Mouse (Mus musculus) regulatory T cell (primary cell): ENCODE results near the gene Zswim3.

Experiments
- in situ Hi-C: fragments of 300-600 bp; cut with MboI, MseI; formaldehyde crosslinking; loops from one replicate; pipeline ENCODE4 v1.15.1; 2025; ENCODE audit warnings: high pct_unique_total_duplicates

Gene Zswim3

DNA sequence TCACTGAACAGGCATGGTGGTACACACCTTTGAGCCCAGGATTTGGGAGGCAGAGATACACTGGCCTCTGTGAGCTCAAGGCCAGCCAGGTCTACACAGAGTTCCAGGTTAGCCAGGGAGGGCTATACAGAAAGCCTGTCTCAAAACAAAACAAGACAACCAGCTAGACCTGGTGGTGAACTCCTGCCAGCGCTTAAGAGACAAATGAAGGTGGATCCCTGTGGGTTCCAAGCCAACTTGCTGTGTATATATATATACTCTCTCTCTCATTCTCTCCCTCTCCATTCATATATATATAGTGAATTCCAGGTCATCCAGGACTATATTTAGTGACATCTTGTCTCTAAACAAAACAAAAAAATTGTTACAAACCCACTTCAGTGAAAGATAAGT, 981 bp upstream of the Zswim3 start:
- in situ Hi-C loops, result no loop called here

DNA sequence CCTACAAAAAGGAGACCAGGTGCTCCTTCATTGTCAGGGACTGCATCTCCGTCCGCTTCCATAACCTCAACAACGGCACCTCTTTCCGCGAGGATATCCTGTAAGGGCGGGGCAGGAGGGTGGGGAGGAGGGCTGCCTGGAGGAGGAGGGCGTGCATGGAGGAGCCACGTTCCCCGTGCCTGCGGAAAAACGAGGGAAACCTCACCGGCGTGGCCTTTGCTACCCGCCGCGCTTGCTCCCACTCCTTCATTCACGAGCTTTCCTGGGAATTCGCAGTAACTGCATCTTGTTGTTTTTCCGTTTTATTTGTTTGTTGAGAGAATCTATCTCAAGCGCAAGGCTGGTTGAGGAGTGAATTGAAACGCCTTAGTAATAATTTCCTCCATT, 427 bp downstream of the Zswim3 start:
- in situ Hi-C loops, result no loop called here

DNA sequence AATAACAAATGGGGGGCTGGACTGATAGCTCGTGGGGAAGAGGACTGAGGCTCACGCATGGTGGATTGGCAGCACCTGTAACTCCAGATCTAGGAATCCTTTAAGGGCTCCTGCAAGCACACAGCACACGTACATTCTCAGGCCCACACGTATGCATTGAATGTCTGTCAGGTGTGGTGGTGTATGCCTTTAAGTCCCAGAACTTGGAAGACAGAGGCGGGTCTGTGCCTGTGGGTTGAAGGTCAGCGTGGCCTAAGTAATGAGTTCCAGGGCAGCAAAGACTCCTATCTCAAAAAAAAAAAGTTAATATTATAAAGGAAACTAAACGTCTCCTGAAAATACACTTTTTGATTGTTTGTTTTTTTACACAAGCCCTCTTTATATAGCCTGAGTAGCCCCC, 1.7 kb downstream of the Zswim3 start:
- in situ Hi-C loops, result no loop called here

DNA sequence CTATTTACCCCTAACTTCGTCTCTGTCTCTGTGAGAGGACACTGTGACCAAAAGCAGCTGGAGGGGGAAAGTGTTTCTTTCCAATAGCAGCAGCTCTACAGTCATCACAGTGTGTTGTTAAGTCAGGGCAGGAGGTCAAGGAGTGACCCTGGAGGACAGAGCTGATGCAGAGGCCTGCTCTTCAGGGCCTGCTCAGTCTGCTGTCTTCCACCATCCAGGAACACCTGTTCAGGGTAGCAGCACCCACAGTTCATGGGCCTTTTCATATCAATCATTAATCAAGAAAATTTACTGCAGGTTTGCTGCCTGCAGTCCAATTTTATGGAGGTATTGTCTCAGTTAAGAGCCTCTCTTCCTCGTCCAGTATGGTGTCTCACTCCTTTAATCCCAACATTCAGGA, 8.7 kb downstream of the Zswim3 start:
- in situ Hi-C loops, result no loop called here

DNA sequence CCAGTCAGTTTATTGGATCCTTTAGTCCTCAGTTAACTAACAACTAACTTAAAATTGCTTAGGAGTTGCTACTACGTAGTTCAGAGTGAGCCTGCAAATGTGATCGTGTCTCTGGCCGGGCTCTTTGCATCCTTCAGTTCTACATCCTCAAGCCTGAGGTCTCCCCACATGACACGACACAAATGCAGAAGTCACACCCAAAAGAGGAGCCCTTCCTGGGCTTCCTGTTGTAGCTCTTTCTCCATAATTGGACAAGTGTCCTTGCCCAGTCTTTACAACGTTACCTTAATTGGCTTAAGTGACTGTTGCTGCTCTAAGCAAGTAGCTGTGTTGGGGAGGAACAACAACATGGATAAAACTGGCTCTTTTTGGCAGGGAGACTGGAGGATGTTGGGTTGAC, 10.4 kb downstream of the Zswim3 start:
- in situ Hi-C loops, result no loop called here

DNA sequence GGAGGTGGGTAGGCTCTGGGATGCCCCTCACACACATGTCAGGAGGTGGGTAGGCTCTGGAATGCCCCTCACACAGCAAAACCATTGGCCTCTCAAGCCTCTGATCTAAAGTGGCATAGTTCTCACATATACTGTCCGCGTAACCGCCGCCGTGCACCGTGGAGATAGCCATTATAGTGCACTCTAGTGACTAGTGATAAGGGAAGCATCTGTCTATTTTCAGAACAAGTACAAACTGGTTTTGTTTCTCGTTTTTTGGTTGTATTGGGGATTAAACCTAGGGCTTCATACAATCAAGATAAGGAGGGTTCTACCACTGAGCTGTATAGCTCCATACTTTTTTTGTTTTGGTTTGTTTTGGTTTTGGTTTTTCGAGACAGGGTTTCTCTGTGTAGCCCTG, 10.9 kb downstream of the Zswim3 start:
- in situ Hi-C loops, result no loop called here

DNA sequence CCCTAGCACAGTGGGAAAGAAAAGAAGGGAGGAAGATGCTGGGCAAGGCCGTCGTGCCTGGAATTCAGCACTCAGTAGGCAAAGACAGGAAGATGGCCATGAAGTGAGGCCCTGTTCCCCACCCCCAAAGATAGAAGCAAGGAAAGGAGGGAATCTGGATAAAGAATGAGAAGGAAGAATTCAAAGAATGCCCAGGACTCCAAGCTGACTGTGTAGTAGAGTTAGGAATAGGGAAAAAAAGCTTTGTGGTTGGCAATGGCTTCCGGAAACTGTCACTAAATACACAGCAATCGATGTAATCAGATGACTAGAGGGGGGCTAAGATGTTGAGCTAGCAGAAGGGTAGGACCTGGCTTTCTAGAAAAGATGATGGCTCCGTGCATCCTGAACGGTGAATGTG, 12.3 kb downstream of the Zswim3 start:
- in situ Hi-C loops, result no loop called here

DNA sequence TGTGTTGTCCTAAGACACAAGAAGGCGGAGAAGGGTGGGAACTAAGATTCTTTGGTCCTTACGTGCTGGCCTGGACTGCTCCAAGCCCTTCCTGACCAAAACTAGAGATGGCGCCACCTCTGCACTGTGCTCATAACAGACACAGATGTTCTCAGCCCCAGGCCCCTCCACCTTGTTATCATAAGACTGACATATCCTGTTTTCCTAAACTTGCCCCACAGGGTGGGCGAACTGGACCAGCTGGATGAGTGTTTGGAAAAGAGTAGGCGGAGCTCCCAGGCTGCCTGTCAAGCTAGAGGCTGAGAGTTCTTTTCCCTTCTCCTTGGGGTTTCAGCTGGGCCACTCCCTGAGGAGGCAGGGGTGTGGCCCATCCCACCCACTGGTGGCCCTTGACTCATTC, 12.8 kb downstream of the Zswim3 start:
- in situ Hi-C loops, result no loop called here

DNA sequence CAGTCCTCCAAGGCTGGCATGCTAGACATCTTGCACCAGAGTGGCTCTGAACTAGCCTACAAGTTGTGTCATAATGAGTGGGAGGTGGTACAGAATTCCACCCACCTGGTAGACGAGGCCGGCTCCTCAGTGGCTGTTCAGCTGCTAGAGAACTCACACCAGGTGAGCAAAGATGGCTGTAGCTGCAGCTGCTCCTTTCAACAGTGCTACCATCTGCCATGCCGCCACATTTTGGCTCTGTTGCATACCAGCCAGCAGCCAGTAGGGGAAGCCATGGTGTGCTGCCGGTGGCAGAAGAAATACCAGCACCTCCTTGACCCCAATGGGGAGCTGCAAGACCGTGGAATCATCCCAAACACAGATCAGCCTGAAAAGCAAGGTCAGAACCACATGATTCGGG, 16.2 kb downstream of the Zswim3 start:
- in situ Hi-C loops, result no loop called here

DNA sequence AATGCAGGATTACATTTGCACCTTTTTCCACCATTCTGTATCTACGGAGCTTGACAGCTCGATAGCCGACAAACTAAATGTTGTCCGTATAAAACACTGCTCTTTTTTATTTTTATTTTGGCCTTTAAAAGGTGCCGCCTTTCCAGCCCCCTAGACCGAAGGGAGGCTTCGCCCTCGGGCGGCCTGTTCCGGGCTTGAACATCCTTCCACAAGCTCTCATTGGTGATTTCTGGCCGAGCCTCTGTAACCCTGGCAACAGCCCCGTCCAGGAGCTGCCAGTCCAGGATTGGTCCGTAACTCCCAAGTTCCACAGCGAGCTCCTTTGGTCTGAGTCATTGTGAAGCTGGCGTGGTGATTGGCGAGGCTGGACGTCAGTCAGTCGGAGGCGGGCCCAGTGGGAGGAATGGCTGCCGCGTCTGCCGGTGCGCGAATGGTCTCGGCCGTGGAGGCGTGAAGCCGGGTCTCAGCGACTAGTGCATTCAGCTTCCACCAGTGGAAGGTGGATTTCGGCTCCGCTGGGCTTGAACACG, 17.8 kb downstream of the Zswim3 start, which contains the start of gene Zswim1:
Zswim1 (plus strand) TSS at position 51 of the 530 bp plus-strand sequence.
- in situ Hi-C loops, result no loop called here

DNA sequence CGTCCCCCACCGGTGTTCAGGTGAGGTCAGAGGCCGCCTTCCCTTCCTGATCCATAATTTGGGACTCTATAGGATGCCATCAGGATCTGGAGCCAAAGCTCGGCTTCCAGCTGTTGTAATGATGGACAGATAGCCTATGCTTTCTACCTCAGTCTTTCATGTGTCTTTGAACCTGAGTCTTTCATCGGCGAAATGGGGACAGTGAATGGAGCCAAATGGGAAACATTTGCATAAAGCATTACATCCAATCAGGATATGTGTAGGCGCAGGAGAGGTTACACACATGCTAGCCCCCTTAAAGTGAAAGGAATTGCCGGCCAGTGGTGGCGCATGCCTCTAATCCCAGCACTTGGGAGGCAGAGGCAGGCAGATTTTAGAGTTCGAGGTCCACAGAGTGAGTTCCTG, 18.3 kb downstream of the Zswim3 start:
- in situ Hi-C loops, result no loop called here

DNA sequence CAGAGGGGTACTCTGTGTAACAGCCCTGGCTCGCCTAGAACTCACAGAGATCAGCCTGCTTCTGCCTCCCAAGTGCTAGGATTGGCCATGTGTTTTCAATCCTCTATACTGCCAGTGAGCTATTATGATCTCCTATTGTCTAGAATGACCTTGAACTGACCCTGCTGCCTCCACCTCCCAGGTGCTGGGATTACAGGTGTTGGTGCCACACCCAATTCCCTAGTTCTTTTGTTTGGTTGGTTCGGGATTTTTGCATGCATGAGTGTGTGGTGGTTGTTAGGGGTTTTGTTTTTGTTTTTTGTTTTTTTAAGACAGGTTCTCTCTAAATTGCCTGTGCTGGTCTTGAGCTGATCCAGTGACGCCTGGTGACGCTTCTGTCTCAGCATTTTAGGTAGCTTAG, 19.1 kb downstream of the Zswim3 start:
- in situ Hi-C loops, result no loop called here

DNA sequence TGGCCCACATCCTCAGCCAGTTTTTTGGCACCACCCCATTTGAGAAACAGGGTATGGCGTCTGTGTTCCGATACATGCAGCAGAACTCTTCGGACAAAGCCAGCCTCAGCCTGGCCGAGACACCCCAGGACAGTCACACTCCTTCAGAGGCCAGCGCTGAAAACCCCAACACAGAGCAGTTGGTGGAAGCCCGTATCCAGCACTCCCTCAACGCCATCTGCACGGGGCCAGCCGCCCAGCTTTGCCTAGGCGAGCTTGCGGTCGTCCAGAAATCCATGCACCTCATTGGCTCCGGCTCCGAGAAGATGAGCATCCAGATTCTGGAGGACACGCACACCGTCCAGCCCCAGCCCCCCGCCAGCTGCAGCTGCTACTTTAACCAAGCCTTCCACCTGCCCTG, 20.6 kb downstream of the Zswim3 start:
- in situ Hi-C loops, result no loop called here

DNA sequence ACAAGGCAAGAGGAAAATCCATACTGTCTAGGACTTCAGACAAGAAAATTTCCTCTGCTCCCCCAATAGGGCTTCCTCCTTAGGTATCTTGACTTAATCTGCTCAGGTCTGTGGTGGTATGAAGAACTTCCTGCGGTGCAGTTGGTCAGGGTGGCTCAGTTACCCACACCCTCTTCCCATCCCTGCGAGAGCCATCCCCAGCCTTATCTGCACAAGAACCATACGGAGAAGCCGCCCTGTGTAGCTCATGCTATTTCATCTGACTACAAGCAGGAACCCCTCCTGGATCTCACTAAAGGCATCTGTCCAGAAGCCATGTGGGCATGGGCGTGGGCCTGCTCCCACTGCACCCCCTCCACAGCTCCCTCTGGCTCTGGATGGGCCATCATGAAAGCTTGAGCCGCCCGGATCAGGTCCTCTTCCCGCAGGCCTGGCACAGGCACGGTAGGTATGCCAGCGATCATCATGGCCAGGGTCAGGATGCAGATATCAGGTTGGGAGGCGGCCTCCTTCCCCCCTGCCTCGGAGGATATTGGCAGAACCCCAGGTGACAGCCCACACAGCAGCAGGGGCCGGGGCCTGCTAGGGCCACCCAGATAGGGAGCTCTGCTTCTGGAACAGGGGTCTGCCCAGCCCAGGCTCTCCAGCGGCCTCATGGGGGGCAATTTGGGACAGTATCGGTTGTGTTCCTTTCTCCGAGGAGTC, 22.4 kb downstream of the Zswim3 start:
- in situ Hi-C loops, result no loop called here

DNA sequence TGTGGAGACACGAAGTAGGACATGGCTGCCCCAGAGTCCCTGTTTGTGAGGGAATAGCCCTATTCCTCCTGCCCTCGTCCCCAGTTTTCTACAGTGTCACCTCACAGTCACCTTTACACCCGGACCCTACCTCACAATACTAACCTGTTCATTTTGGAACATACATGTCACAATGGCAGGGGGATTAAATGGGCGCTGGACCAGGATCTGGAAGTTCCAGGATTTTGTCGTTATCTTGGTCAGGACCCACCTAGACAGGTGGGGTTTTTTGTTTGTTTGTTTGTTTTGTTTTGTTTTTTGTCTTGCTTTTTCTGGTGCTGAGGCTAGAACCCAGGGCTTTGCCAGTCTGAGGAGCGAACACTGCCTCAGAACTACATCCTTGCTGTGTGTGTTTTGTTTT, 23.5 kb downstream of the Zswim3 start, which contains the start of gene Spata25:
Spata25 (minus strand) TSS at position 101 of the 400 bp plus-strand sequence.
- in situ Hi-C loops, result no loop called here

DNA sequence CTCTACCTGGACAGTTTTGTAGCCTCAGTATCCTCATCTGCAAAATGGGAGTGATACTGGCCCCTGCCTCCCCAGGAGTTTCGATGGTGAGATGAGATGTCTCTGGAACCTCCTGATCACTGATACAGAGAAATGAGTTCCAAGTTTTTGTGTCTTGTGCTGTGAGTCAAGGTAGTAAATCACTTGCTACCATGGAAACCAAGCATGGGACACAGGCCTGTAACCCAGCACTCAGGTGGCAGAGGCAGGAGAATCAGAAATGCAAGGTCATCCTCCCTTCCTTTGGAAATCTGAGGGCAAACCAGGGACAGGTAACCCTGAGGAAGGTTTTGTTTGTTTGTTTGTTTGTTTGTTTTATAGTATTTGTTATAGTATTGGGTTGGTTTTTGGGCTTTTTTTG, 24.2 kb downstream of the Zswim3 start:
- in situ Hi-C loops, result no loop called here

DNA sequence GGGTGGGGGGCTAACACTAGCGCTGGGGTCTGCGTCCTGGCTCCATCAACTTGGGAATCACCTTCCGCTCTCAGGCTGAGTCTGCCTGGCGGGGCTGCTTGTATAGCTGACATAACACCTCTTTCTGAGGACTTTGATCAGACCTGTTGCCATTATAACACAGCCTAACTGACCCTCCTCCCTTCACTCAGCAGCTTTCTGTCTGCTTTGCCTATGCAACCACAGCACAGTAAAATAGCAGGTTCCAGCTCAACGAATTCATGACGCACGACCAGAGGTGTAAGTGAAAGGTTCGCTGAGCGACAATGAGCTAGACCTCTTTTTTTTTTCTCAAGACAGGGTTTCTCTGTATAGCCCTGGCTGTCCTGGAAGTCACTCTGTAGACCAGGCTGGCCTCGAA, 26.1 kb downstream of the Zswim3 start:
- in situ Hi-C loops, result no loop called here

DNA sequence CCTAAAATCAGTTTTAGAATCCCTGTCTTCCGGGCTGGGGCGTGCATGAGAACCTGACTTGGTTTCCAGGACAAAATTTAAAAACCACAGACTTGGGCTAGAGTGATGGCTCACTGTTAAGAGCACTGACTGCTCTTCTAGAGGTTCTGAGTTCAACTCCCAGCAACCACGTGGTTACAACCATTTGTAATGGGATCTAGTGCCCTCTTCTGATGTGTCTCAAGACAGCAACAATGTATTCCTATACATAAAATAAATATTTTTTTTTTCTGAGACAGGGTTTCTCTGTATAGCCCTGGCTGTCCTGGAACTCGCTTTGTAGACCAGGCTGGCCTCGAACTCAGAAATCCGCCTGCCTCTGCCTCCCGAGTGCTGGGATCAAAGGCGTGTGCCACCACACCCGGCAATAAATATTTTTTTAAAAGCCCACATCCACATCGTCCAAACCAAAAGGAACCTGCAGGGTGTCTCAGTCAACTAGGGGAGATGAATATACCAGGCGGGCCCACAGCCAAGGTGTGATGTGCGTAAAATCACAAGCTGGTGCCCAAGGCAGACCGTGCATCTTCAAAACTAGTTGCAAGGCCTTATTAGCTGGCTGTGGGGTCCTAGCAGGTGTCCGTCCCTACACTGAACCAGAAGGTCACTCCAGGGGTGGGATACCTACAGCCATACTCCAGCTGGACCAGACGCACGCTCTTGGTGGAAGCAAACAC, 27.3 kb downstream of the Zswim3 start:
- in situ Hi-C loops, result no loop called here

DNA sequence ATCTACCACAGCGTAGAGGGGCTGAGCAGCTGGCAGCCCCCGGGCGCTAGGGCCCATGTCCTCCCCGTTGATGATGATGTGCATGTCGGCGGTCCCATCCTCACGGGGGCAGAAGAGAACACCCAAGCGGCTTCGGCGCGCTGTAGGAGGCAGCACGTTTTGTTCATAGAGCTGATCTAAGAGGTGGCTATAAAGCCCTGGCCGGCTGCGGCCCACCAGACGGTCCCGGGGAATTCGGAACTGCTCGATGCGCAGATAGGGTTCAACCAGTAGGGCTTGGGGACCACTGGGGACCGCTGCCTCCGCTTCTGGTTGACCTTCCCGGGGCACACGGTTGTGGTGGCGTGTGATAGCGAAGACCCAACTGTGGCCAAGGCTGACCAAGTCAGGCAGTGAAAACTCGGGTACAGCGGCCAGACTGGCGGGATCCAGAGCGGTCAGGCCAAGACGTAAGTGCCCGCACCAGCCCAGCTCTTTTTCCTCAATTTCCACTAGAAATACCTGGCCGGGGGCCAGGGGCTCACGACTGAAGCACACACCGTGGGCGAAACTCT, 27.9 kb downstream of the Zswim3 start, which contains the start of gene Ctsa:
Ctsa (plus strand) TSS at position 126 of the 554 bp plus-strand sequence.
- in situ Hi-C loops, result no loop called here

DNA sequence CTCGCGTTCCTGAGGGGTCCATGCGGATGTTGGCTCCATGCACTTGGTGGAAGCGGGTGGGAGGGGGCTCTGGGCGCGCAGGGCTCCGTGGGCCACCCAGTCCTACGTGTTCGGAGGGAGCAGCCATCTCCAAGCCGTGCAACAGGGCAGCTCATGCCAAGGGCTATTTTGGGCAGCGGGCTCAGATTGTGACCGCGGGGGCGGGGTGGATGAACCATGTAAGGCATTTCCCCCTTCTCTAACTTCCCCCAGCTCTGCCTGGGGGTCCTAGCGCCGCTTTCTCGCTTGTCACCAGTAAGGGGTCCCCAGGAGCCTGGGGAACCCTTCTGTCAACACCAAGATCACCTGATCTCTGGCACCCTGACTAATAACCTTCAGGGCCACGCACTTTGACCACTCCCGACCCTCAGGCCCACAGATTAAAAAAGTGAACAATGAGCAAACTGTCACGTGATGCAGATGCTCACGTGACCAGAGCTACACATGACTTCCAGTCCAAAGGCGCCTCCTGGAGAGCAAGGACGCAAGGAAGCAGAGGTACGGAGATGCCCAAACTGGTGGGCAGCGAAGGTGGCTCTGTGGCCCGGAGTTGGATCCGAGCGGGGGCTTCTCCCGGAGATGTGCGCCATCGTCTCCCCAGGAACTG, 28.5 kb downstream of the Zswim3 start, which contains the start of gene Neurl2:
Neurl2 (minus strand) TSS at position 143 of the 646 bp plus-strand sequence.
- in situ Hi-C loops, result no loop called here

DNA sequence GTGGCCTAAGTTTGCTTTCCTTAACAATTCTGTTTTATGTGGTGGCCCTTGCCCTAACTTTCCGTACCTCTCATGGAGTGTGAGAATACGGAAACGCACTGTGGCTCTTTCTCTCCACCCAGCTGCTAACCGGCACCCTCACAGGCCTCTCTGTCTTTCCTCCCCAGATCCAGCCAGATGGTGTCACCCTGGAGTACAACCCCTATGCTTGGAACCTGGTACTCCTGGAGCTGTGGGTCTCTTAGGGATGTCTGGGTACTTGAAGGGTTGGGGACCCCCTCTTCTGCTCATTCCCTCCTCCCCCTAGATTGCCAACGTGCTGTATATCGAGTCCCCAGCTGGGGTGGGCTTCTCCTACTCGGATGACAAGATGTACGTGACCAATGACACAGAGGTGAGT, 29.6 kb downstream of the Zswim3 start:
- in situ Hi-C loops, result no loop called here

DNA sequence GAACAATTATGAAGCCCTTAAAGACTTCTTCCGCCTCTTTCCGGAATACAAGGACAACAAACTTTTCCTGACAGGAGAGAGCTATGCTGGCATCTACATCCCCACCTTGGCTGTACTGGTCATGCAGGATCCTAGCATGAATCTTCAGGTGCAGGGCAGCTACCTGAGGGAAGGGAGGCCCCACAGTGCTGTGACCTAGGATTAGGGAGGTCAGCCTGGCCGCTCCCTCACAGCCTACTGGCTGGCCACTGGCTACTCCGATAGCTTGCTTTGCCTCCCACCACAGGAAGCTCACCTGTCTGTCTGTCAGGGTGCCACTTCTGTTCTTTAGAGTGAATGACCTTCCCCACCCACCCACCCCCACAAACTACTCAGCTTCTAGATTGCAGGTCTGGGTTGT, 30.3 kb downstream of the Zswim3 start:
- in situ Hi-C loops, result no loop called here
